Mouse (Mus musculus) heart, adult 2 months (tissue): Measurements from ENCODE around the gene Zfp113.

Experiments
- CTCF ChIP-seq: fragments of 200-600 bp; IDR thresholded peaks from 2 replicates; pipeline ENCODE4 v1.8.1; 2022; ENCODE audit warnings: antibody characterized with exemption, mild to moderate bottlenecking, moderate library complexity
- EP300 ChIP-seq: fragments of 200-500 bp; IDR thresholded peaks from 2 replicates; pipeline ENCODE4 v1.6.1; 2011; ENCODE audit warnings: low read depth, low read length, control low read depth; ENCODE audit not compliant: insufficient read depth

DNA sequence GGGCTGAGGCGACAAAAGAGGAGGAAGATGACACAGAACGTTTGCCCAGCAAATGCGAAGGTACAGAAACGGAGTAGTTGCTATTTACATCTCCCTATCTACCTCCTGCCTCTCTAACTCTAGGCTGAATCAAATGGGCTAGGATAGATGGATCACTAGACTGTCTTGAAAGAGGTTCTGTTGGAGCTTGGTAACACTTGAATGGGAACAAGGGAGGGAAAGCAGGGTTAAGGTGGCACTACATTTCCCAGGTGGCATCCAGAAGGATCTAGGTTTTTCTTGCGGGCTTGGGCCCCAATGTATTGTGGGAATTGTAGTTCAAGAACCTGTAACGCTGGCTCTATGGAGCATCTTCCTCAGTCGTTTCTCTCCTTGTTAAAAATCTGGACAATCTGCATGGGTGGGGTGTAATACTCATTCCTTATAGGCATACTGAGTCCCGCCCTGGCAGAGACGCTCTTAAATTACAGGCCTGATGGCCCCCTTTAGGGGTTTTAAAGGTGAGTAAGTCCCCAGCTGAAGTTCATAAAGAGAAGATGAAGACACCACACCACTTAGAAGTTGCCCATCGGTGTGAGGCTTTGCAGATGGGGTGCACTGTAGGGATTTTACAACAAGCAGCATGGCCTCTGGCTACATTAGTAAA lies 32.2 kb upstream of the Zfp113 start:
- no peak for TF ChIP-seq CTCF
- no peak for TF ChIP-seq EP300
